Mouse (Mus musculus) midbrain, embryonic 11.5 days (tissue): ENCODE measurements at regions not wholly inside any gene's neighbourhood (a gene's known extent, or its start where the extent isn't known, plus 50 kb on each side); places are given as distances from the start of the nearest gene placed in this dataset.
A peak's percentile ranks its signal among the peaks of the same experiment; 100 is the strongest.

Source experiments
- ATAC-seq: fragments of 200-750 bp; cut with Nextera tagmentation; 2 replicates; pipeline ENCODE4 v1.8.0; 2017; ENCODE audit warnings: moderate TSS enrichment, moderate library complexity; ENCODE audit not compliant: low FRiP score
- DNase-seq: peaks from one replicate; pipeline ENCODE4 v3.0.0; 2015; ENCODE audit warnings: low spot score; ENCODE audit errors: missing footprints
- H3K27ac ChIP-seq: fragments of 300-500 bp; sonication (generic); 2 replicates; pipeline ENCODE4 v1.5.1; 2014; ENCODE audit warnings: low read depth, low read length
- H3K27me3 ChIP-seq: fragments of 300-500 bp; sonication (generic); 2 replicates; pipeline ENCODE4 v1.6.1; 2014; ENCODE audit warnings: mild to moderate bottlenecking, low read length, moderate library complexity, mixed read lengths; ENCODE audit not compliant: control insufficient read depth, insufficient read depth
- H3K36me3 ChIP-seq: fragments of 300-500 bp; sonication (generic); 2 replicates; pipeline ENCODE4 v1.6.1; 2014; ENCODE audit warnings: mild to moderate bottlenecking, low read length, moderate library complexity, mixed read lengths; ENCODE audit not compliant: control insufficient read depth, insufficient read depth
- H3K4me1 ChIP-seq: fragments of 300-500 bp; sonication (generic); 2 replicates; pipeline ENCODE4 v1.6.1; 2014; ENCODE audit warnings: low read length; ENCODE audit not compliant: control insufficient read depth, insufficient read depth
- H3K4me2 ChIP-seq: fragments of 300-500 bp; sonication (generic); 2 replicates; pipeline ENCODE4 v1.6.1; 2014; ENCODE audit warnings: mild to moderate bottlenecking, moderate library complexity
- H3K4me3 ChIP-seq: fragments of 300-500 bp; sonication (generic); 2 replicates; pipeline ENCODE4 v1.5.1; 2014; ENCODE audit warnings: low read depth, low read length
- H3K9ac ChIP-seq: fragments of 300-500 bp; sonication (generic); 2 replicates; pipeline ENCODE4 v1.6.1; 2014; ENCODE audit warnings: low read length
- H3K9me3 ChIP-seq: fragments of 300-500 bp; sonication (generic); 2 replicates; pipeline ENCODE4 v1.6.1; 2016; ENCODE audit warnings: low read length; ENCODE audit not compliant: control insufficient read depth
- WGBS: fragments of 180-500 bp; shearing (Covaris S2); extraction: QIAGEN DNeasy Blood & Tissue Kit; methylation state at CpG from one replicate; pipeline ENCODE4 v1.1.7; 2014; 5-methylcytosine and 5-hydroxymethylcytosine counted together

GRCm38 (mm10) chr8:10784481-10784880 is 223.8 kb downstream of the Irs2 start:
- Histone ChIP-seq H3K27me3 (no peaks in the 10 kb centered on the region), H3K27ac (no peak overlapping the region), H3K4me2 (no peak overlapping the region), H3K9me3 (no peaks in the 10 kb centered on the region), H3K9ac (no peak overlapping the region), H3K36me3 (no peaks in the 10 kb centered on the region), H3K4me1 (peaks cover 2% of the 10 kb centered on the region; the same call in 1 of the 2 replicates), H3K4me3 (no peak overlapping the region)
- ATAC-seq (no peak), DNase-seq (no peak)
- WGBS, result 36% methylated on average over 1 of the region's 1 CpGs

GRCm38 (mm10) chr8:10781860-10782259 is 226.4 kb downstream of the Irs2 start:
- no peak overlapping the region for H3K4me3 ChIP-seq
- H3K27me3 ChIP-seq, result no peaks in the 10 kb centered on the region
- H3K4me1 ChIP-seq, result peaks cover 2% of the 10 kb centered on the region; the same call in 1 of the 2 replicates
- H3K4me2 ChIP-seq, result no peak overlapping the region
- no peak overlapping the region for H3K27ac ChIP-seq
- H3K9me3 ChIP-seq, result no peaks in the 10 kb centered on the region; the same call in 1 of the 2 replicates
- no peak for DNase-seq
- no peaks in the 10 kb centered on the region for H3K36me3 ChIP-seq
- no peak overlapping the region for H3K9ac ChIP-seq
- WGBS, result 92% methylated on average over 6 of the region's 6 CpGs
- ATAC-seq, result no peak

GRCm38 (mm10) chr8:10779636-10780035 is 228.6 kb downstream of the Irs2 start:
- Histone ChIP-seq H3K36me3 (no peaks in the 10 kb centered on the region), H3K4me2 (no peak overlapping the region), H3K9me3 (no peaks in the 10 kb centered on the region; the same call in 1 of the 2 replicates), H3K4me1 (no peaks in the 10 kb centered on the region), H3K9ac (no peak overlapping the region), H3K27ac (no peak overlapping the region), H3K4me3 (no peak overlapping the region), H3K27me3 (no peaks in the 10 kb centered on the region)
- 91% methylated on average over 7 of the region's 7 CpGs for WGBS
- ATAC-seq (no peak), DNase-seq (no peak)

GRCm38 (mm10) chr8:10775202-10776010 is 232.9 kb downstream of the Irs2 start:
- Histone ChIP-seq H3K36me3 (no peaks in the 10 kb centered on the region), H3K27me3 (no peaks in the 10 kb centered on the region), H3K4me2 (no peak overlapping the region), H3K9me3 (no peaks in the 10 kb centered on the region; the same call in 1 of the 2 replicates), H3K4me3 (no peak overlapping the region), H3K27ac (no peak overlapping the region), H3K4me1 (no peaks in the 10 kb centered on the region), H3K9ac (no peak overlapping the region)
- ATAC-seq (no peak), DNase-seq (no peak)
- WGBS, result 74% methylated on average over 8 of the region's 8 CpGs

- 89% methylated on average over 3 of the region's 3 CpGs for WGBS
- Histone ChIP-seq H3K9me3 (no peaks in the 10 kb centered on the region; the same call in 1 of the 2 replicates), H3K27me3 (no peaks in the 10 kb centered on the region), H3K4me3 (no peak overlapping the region), H3K4me1 (no peaks in the 10 kb centered on the region), H3K27ac (no peak overlapping the region), H3K4me2 (no peak overlapping the region), H3K9ac (no peak overlapping the region), H3K36me3 (no peaks in the 10 kb centered on the region)
- ATAC-seq, result no peak
- DNase-seq, result no peak
These were observed 233.5 kb downstream of the Irs2 start for GRCm38 (mm10) chr8:10774778-10775177.

- no peak overlapping the region for H3K4me2 ChIP-seq
- H3K4me3 ChIP-seq, result no peak overlapping the region
- no peak overlapping the region for H3K27ac ChIP-seq
- H3K36me3 ChIP-seq, result no peaks in the 10 kb centered on the region
- H3K9me3 ChIP-seq, result no peaks in the 10 kb centered on the region
- peaks cover 2% of the 10 kb centered on the region; the same call in 1 of the 2 replicates for H3K4me1 ChIP-seq
- WGBS, result 74% methylated on average over 4 of the region's 4 CpGs
- no peaks in the 10 kb centered on the region for H3K27me3 ChIP-seq
- H3K9ac ChIP-seq, result no peak overlapping the region
- no peak for DNase-seq
- no peak for ATAC-seq
These were observed 240.1 kb downstream of the Irs2 start for GRCm38 (mm10) chr8:10768181-10768580.

GRCm38 (mm10) chr8:10763907-10764306 is 244.4 kb downstream of the Irs2 start:
- H3K36me3 ChIP-seq, result no peaks in the 10 kb centered on the region
- no peak overlapping the region for H3K27ac ChIP-seq
- H3K27me3 ChIP-seq, result no peaks in the 10 kb centered on the region
- H3K4me2 ChIP-seq, result no peak overlapping the region
- DNase-seq, result no peak
- H3K9ac ChIP-seq, result no peak overlapping the region
- no peak for ATAC-seq
- H3K4me3 ChIP-seq, result no peak overlapping the region
- no peaks in the 10 kb centered on the region for H3K9me3 ChIP-seq
- H3K4me1 ChIP-seq, result peaks cover 21% of the 10 kb centered on the region
- 84% methylated on average over 2 of the region's 2 CpGs for WGBS

- Histone ChIP-seq H3K27me3 (no peaks in the 10 kb centered on the region; the same call in 1 of the 2 replicates), H3K9me3 (no peaks in the 10 kb centered on the region), H3K27ac (peak overlapping the region; percentile 98), H3K36me3 (no peaks in the 10 kb centered on the region), H3K4me3 (no peak overlapping the region), H3K4me2 (no peak overlapping the region; the same call in 1 of the 2 replicates), H3K9ac (peak overlapping the region; percentile 57), H3K4me1 (peaks cover 19% of the 10 kb centered on the region)
- ATAC-seq (no peak), DNase-seq (no peak)
- 43% methylated on average over 11 of the region's 11 CpGs for WGBS
These were observed 246.5 kb downstream of the Irs2 start for GRCm38 (mm10) chr8:10761694-10762305.
